Mouse (Mus musculus) cerebellum, adult (tissue): ENCODE measurements around the gene Cacybp.

ENCODE experiments used
- ATAC-seq: cut with Nextera tagmentation; 2 replicates; pipeline ENCODE4 v1.9.2; 2017; ENCODE audit warnings: mild to moderate bottlenecking, moderate library complexity, mixed read lengths; ENCODE audit not compliant: insufficient number of reproducible peaks, low FRiP score, low TSS enrichment

The Cacybp gene

DNA sequence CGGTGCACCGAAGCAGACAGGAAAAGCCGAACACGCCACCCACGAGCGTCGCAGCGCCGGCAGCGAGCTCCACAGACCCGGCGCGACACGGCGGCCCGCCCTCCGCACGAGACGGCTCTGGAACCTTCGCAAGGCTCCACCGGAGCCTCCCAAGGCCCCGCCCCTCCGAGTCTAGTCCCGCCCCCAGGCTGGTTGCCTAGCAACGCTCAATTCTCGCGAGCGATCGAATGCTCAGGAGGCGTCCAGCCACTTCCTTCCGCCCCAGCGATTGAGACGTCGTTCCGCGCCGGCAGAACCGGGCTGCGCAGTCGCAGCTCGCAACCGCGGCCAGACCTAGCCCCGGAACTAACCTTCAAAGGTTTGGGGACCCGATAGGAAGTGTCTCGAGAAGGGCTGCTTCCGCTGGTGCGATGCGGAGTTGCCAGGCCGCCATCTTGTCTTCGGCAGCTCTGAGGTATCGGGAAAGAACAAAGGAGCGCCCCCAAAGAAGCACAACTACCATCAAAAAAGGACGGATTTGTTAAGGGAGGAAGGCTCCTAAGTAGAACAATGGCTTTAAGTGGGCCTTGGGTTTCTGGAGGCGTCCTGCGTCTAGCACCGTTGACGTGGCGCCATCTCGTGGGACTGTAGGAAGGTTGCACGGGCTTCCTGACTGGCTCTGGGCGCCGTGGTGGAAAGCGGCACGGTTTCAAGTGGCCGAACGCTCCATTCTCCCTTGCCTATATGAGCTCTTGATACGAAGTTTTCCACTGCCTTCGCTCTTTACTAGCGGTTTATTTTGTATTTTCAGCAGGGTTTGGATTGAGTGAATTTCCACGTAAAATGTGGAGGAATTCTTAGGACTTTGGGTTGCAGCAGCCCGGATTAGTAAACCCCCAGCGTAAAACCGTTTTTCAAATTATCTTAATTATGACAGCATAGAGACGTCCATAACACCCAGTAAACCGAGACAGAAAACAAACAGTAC is at the start of gene Cacybp:
Gene Cacybp (minus strand): TSS at position 173 of the 967 bp plus-strand sequence.
- peak; percentile 94 for ATAC-seq

DNA sequence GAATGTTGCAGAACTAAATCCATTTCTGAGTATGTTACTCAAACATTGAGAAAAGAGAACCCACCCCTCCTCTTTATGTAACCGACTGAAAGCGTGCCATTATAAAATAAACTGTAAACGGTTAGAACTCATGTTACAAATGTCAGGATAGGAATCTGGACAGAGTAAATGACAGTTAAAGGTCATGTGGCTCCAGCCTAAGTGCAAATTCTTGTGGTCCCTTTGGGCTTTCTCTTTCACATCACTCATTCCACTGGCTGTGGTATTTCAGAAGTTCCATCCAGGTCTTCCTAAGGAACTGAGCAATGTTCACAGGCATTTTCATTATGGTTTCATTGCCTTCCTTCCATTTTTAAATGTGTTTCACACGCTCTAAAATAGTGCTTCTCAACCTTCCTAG is 49.7 kb upstream of the Cacybp start:
- no peak for ATAC-seq

DNA sequence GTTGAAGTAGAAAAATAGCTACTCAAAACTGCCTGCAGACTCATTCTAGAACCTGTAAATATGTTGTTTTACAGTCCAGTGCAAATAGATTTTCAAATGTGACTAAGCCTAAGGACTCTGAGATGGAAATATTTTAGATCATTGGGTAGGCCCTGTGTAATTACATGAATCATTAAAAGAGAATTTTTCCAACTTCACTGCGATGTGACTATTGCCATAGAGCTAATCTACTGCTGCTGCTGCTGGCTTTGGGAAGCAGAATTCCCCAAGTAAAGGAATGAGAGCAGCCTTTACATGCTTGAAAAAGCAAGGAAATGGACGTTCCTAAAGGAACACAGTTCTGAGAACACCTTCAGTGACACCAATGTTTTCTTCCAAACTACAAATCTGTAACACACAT is 49.2 kb upstream of the Cacybp start:
- no peak for ATAC-seq

DNA sequence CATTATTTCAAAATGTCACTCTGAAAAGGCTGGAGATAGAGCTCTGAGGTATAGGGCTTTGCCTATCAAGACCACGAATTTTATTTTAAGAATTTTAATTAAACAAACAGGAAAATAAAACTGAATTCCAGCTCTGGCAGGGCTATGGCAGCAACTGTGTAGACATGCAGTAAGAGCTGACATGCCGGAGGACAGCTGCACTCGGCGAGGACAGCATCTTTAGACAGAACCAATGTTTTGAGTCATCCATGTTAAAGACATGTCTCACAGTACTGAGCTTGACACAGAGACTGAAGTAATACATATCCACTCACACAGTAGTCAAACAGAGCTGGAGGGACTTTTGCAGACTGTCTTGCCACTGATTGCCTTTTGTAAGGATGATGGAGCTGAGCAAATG is 47.9 kb upstream of the Cacybp start:
- ATAC-seq: no peak

DNA sequence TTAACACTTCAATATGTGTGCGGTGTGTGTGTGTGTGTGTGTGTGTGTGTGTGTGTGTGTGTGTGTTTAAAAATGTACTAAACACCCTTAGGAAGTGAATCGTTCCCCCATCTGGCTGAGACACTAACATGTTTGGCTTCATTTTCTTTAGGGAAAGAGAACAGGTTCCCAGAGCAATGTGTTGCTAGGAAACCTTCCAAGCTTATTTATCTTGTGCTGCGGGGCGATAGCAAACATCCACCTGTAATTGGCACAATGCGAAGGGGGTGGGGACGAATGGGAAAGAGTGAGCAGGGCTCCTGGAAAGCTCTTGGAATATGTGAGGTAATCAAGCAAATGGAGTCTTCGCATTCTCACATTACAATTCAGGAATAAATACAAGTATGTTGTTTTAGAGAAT is 47.2 kb upstream of the Cacybp start:
- peak; percentile 54 for ATAC-seq

DNA sequence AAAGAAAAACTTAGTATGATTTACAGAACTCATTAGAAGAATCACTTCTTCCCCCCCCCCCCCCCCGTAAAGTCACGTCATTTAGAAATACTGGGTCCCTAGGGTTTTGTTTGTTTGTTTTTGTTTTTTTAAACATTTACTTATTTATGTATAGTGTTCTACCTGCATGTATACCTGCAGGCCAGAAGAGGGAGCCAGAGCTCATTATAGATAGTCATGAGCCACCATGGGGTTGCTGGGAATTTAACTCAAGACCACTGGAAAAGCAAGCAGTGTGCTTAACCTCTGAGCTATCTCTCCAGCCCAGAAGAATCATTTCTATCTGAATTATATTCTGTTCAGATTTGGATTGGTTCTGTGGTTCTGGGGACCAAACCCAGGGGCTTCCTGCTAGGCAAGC is 40.4 kb upstream of the Cacybp start:
- no peak for ATAC-seq

DNA sequence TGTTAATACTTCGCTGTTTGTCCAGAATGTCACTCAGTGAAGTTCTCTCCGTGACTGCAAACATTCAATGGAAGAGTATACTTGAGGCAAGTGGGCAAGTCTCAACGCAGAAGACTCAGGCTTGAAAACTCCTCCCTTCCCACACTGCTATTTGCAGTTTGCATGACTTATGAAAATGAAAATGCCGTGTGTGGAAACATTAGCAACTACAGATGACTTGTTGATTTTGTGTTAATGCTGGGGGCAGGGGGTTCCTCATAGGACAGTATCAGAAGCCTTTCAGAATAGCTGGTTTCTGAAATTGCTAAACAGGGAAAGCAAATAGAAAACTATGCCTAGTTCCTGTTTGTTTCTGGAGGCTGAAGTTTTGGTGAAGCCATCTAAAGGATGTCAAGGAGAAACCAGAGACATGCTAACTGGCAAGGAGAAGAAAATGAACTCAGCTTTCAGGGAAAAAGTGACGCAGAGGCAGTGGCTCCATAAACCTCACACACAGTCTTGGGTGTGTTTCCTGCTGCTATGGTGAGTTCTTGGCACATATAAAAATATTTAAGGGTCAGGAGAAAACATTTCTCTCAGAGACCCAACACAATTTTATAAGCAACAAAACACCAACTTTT is 38.8 kb upstream of the Cacybp start:
- ATAC-seq: no peak

DNA sequence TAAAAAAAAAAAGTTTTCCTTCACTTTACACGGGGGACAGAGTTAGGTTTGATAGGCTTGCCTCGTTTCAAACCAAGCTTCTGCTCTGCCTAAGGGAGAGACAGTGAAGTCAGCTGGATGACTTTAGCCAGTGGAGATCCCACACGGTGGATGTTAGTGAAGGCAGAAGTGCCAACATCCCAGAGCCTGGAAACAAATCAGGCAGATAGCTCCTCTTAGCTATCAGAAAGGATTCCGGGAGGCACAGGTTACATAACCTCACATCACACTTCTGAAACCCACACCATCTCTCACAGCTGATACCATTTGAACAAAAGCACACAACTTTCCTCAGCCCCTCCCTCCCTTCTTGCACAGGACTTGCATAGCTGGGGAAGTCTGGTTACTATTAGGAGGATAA is 38.1 kb upstream of the Cacybp start:
- ATAC-seq: no peak

DNA sequence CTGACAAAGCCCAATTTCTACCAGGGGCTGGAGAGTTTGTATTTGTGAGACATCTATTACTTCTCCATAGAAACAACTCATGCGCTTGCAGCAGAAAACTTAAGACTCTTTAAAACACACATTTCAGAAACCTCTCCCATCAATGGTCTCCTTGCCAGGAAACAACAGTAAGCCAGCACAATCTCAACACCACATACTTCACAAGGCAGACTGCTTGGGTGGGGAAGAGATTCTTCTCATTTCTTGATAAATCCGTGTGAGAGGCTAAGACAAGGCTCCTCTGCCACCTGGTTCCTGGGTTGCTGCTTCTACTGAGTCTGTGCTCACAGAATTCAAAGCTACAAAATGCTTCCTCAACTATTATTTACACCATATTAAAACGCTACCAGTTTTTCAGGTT is 37.1 kb upstream of the Cacybp start:
- no peak for ATAC-seq

DNA sequence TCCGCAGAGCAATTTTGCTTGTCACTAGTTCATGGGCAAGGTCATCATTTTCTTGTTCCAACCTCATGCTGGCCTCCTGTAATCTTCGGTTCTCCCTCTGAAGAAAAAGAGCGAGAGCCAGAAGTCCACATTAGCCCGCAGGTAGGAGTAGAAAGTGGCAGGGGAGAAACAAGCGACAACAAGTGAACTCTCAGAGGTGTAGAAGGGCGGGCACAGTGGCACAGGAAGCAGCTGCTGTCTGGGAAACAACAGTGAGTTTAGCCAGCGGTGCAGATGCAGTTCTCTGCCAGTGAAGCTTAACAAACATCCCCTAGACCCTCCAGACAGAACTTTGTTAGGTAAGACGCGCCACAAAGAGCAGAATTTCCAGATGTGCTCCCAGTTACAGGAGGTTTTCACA is 34.8 kb upstream of the Cacybp start:
- no peak for ATAC-seq

DNA sequence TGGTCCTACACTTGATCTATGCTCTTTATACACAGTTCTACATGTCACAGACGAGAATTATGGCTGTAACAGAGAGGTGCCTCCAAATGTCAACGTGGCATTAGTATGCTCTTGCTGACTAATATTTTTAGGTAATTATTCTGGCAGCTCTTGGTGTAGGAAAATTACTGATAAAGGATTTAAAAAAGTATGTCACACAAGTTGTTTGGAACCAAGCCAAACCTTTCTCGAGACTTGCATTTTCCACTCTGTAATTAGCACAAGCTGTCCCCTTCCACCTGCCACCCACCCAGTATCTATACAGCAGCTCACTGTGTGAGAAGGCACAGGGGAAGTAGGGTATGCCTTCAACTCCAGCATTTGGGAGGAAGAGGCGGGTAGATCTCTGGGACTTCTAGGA is 34.2 kb upstream of the Cacybp start:
- no peak for ATAC-seq

DNA sequence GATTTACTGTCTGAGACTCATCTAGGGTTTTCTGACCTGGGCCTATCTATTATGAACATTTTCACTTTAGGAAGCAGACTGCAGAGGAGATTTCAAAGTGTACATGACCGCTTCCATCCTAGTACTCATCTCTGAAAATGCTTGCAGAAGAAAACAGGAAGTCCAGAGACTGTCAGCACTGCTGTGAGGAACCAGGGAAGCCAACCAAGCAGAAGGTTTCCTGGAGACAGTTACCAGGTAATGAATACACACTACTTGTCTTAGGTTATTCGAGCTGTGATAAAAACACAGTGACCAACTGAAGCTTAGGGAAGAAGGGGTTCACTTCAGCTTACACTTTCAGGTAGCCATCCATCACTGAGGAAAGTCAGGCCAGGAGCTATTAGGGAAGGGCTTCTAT is 33.3 kb upstream of the Cacybp start:
- no peak for ATAC-seq

DNA sequence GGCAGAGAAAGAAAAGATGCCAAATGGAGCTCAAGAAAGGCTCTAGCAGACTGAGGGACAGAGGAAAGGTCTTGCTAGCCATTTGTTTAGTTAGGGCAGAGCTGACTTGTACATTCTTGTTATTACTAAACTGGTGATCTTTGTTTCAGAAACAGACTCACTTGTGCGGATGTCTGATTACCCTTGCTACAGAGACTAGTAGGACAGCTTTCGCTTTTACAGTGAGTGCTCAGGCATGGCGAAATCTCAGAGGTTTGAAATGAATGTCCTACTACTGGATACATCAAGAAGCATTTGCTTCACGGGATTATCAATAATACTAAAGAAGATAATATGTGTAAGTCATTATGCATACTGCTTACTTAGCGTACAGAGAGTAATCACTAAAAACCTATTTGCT is 32.0 kb upstream of the Cacybp start:
- no peak for ATAC-seq

DNA sequence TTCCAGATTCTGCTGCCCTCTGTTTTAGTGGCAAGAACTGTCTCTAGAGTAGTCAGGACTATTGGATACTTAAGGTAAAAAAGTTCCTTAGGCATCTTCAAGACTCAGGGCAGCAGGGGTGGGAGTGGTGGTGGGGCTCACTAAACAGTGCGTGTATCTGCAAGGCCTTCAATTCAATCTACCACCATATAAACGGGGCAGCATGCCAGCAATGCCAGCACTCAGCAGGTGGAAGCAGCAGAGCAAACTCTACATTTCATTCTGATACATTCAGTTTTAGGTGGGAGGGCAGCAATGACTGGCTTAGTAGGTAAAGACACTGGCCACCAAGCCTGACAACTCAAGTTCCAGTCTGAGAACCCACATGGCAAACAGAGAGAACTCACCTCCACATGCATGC is 27.4 kb upstream of the Cacybp start:
- ATAC-seq: no peak

DNA sequence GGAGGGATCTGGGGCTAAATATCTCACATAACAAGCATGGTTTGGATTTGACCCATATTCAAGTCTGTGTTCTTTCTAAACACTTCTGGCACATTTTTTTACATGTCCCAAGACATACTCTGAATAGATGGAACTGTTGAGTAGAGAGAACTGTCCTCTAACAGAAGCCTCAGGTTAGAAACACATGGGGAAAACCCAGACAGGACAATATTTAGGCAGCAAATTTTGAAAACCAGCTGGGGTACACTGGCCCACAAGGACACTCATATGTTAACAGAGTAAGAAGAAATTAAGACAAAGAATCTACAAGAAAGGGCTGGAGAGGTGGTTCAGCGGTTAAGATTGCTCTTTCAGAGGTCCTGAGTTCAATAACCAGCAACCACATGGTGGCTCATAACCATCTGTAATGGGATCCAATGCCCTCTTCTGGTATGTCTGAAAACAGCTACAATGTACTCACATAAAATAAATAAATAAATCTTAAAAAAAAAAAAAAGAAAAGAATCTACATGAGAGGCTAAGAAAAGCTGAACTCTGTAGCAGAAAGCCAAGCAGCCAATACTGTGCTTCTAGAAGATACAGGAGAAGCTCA is 26.3 kb upstream of the Cacybp start:
- no peak for ATAC-seq

DNA sequence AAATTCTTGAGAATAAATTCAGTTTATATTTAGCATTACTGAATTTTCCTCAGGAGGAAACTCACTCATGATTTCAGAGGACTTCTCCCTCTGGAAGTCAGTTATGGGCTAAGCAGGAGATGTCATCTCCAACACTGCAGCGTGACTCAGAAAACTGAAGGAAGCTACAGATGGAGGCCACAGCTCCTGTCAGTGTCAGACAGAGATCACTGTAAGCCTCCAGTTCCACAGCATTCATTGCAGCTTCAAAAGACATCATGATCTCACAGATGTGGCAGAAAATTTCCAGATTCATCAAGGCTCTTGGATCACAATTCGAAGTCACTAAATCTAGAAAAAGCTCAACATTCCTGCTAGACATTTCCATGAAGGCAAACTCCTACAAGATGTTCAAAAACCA is 25.3 kb upstream of the Cacybp start:
- no peak for ATAC-seq

DNA sequence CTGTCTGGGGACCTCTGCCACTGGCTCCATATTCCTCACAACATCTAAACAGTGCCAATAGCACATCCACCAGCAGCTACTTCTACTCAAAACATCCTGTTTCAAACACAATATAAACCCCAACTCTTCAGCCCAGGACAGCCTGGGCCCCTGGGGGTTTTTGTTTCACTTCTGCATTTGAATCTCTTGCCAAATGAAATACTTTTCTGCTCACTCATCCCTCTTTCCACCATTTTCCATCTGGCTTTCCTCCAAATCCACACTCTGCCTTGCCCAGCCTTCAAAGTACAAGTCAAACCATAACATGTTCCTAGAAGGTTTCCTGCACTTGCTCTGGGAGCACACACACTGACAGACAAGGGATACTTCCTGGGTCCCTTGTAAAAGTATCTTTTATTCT is 21.2 kb upstream of the Cacybp start:
- no peak for ATAC-seq

DNA sequence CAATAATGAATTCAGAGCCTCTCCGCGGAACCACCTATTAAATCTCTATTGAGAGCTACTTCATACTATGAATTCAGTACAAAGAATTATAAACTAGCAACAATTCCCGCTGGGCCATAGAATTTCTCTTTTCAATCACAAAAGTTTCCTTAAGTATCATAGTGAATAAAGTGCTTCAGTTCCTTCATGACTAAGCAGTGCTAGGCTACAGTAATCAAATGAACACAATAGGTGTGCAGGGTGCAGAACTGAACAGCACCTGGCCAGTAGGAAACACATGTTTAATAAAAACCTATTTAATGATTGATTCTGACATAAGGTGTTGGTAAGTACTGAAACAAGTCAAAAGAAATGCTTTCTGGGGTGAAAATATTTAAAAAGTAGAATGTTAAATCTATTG is 19.4 kb upstream of the Cacybp start:
- no peak for ATAC-seq

DNA sequence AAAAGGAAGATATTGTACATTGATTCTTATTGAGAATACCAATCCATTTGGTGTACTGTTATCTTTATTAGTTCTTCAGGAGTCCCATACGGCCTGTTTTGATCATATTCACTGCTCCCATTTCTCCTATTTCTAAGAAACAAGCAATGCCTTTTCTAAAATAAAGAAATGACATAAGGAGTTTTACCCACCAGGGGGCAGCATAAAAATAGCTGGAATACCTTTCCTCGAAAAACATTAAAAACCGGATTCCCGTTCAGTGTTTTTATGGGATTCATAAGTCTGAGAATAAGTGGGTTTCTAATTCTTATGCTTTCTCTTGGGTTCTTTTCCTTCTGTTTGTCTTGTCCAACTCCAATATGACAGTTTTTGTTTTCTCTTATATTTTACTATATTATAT is 18.3 kb upstream of the Cacybp start:
- no peak for ATAC-seq

DNA sequence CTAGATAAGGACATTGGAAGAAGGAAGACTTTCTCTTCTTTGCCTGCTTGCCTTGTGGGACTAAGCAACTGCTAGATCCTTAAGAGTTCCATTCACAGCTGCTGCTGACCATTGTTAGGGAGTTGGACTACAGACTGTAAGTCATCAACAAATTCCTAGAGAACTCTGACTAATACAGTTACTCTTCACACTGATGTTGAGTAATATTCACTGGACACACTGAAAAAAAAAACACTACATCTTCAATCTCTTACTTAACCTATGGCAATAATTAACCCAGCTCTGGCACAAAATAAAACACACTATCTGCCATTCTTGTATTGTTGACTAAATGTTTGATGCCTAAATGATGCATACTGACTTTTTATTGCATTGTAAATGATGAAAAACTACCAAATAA is 15.2 kb upstream of the Cacybp start:
- no peak for ATAC-seq

DNA sequence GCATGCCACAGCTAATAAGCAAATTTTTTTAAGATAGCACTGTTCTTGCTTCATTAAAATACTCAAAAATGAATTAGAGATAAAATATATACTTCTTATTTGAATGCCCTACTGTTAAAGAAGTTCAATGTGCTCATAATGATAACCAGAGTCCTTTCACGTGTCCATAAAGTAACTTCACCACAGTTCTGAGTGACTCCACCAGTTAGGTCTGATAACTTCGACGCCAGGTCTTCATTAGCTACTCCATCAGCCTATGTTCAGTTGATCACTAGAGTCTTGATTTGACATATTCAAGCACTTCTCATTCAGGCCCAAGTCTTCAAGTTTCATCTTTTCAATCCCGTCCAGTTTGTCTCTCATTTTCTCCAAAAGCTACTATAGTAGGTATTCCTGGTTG is 14.5 kb upstream of the Cacybp start:
- ATAC-seq: no peak

DNA sequence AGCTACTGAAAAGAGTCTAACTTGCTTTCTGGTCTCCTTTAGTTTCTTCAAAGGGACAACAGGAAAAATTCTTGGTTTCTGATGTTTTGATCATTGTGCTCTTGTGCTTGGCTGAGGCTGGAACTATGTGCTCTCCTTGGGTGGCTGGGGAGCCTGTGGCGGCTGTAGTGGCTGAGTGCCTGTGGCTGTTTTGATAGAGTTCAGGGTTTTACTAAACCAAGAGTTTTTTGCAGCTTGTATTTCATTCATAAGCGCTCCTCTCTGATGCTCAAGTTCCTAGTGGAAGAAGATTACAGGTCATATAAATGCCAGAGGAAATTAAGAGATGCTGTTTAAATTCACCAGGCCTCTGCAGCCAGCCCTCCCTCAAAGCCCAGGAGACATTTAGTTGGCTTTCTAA is 11.4 kb upstream of the Cacybp start:
- ATAC-seq: no peak
